Mouse (Mus musculus): ENCODE measurements at regions not wholly inside any gene's neighbourhood (a gene's known extent, or its start where the extent isn't known, plus 50 kb on each side); places are given as distances from the start of the nearest gene placed in this dataset.

GRCm38 (mm10) chr2:92544364-92545151 is 54.9 kb upstream of the Chst1 start:
- no peak for DNase-seq (ENCODE audit: low spot score)

- no peak for DNase-seq (ENCODE audit: low spot score)
These were observed 58.7 kb upstream of the Chst1 start for GRCm38 (mm10) chr2:92540841-92541240.

GRCm38 (mm10) chr2:92531996-92532395 is 67.5 kb upstream of the Chst1 start:
- DNase-seq (ENCODE audit: low spot score) = no peak

- no peak for DNase-seq (ENCODE audit: low spot score)
These were observed 68.8 kb upstream of the Chst1 start for GRCm38 (mm10) chr2:92530677-92531076.

GRCm38 (mm10) chr2:92529670-92530322 is 69.5 kb upstream of the Slc35c1 start:
- no peak for DNase-seq (ENCODE audit: low spot score)

- peak; percentile 46 for DNase-seq (ENCODE audit: low spot score)
These were observed 68.8 kb upstream of the Slc35c1 start for GRCm38 (mm10) chr2:92529071-92529641.

GRCm38 (mm10) chr2:92528119-92528830 is 67.9 kb upstream of the Slc35c1 start:
- no peak for DNase-seq (ENCODE audit: low spot score)

GRCm38 (mm10) chr2:92526676-92527395 is 66.5 kb upstream of the Slc35c1 start:
- no peak for DNase-seq (ENCODE audit: low spot score)

GRCm38 (mm10) chr2:92525628-92526027 is 65.3 kb upstream of the Slc35c1 start:
- DNase-seq (ENCODE audit: low spot score) = no peak

- no peak for DNase-seq (ENCODE audit: low spot score)
These were observed 64.8 kb upstream of the Slc35c1 start for GRCm38 (mm10) chr2:92525062-92525623.

- DNase-seq (ENCODE audit: low spot score) = no peak
These were observed 64.1 kb upstream of the Slc35c1 start for GRCm38 (mm10) chr2:92524346-92524905.

- DNase-seq (ENCODE audit: low spot score) = no peak
These were observed 63.1 kb upstream of the Slc35c1 start for GRCm38 (mm10) chr2:92523321-92523895.

- no peak for DNase-seq (ENCODE audit: low spot score)
These were observed 61.2 kb upstream of the Slc35c1 start for GRCm38 (mm10) chr2:92521527-92521926.

- DNase-seq (ENCODE audit: low spot score) = no peak
These were observed 59.1 kb upstream of the Slc35c1 start for GRCm38 (mm10) chr2:92519396-92519795.

GRCm38 (mm10) chr2:92518891-92519290 is 58.6 kb upstream of the Slc35c1 start:
- DNase-seq (ENCODE audit: low spot score) = no peak

- no peak for DNase-seq (ENCODE audit: low spot score)
These were observed 54.6 kb upstream of the Slc35c1 start for GRCm38 (mm10) chr2:92514961-92515360.

- DNase-seq (ENCODE audit: low spot score) = no peak
These were observed 51.7 kb upstream of the Slc35c1 start for GRCm38 (mm10) chr2:92511771-92512744.

Measured in urinary bladder, adult 2 months (tissue).